Mouse (Mus musculus) thymus, adult 2 months (tissue): ENCODE measurements around the gene Slc6a6. TPM values are rescaled to one million over a fixed set of nuclear protein-coding genes. Genes with fewer than 3 reads are reported as not detected.

ENCODE experiments used
- DNase-seq: peaks from one replicate; pipeline ENCODE4 v3.0.0; 2021
- H3K27ac ChIP-seq: fragments of 200-500 bp; 2 replicates; pipeline ENCODE4 v1.5.1; 2012; ENCODE audit warnings: low read length, control low read depth; ENCODE audit not compliant: control insufficient read depth, insufficient read depth
- H3K27me3 ChIP-seq: fragments of 200-500 bp; 2 replicates; pipeline ENCODE4 v1.6.1; 2012; ENCODE audit warnings: mild to moderate bottlenecking, low read length, moderate library complexity, mixed read lengths; ENCODE audit not compliant: control insufficient read depth, insufficient read depth
- H3K36me3 ChIP-seq: fragments of 200-500 bp; 2 replicates; pipeline ENCODE4 v1.6.1; 2012; ENCODE audit warnings: mild to moderate bottlenecking, low read length, moderate library complexity; ENCODE audit not compliant: control insufficient read depth, insufficient read depth
- H3K4me1 ChIP-seq: fragments of 200-500 bp; replicated peaks from 2 replicates; pipeline ENCODE4 v1.6.1; 2012; ENCODE audit warnings: low read length; ENCODE audit not compliant: control insufficient read depth, insufficient read depth
- H3K4me3 ChIP-seq: fragments of 200-500 bp; 2 replicates; pipeline ENCODE4 v1.5.1; 2012; ENCODE audit warnings: mild to moderate bottlenecking, low read length, control low read depth, moderate library complexity; ENCODE audit not compliant: control insufficient read depth, insufficient read depth
- CTCF ChIP-seq: fragments of 200-500 bp; IDR thresholded peaks from 2 replicates; pipeline ENCODE4 v1.5.1; 2012; ENCODE audit warnings: mild to moderate bottlenecking, control low read depth, low read length, moderate library complexity, borderline replicate concordance; ENCODE audit not compliant: control insufficient read depth, poor library complexity, insufficient read depth; ENCODE audit errors: extremely low read depth
- POLR2A ChIP-seq: fragments of 200-500 bp; IDR thresholded peaks from 2 replicates; pipeline ENCODE4 v1.6.1; 2012; ENCODE audit warnings: mild to moderate bottlenecking, low read length, control low read depth, moderate library complexity; ENCODE audit not compliant: control insufficient read depth, poor library complexity, insufficient read depth; ENCODE audit errors: extremely low read depth
- WGBS: fragments of 180-500 bp; shearing (Covaris S2); methylation state at CpG from one replicate; pipeline ENCODE4 v1.1.7; 2018; 5-methylcytosine and 5-hydroxymethylcytosine counted together
- polyA plus RNA-seq: library from polyadenylated mRNA; depleted of rRNA; stranded (reverse); fragments of >200 nt; gene quantifications from 2 replicates; pipeline ENCODE4 v1.2.3, GENCODE M21; 2012

The Slc6a6 gene
- polyA plus RNA-seq, 1 experiment, result 141 TPM

DNA sequence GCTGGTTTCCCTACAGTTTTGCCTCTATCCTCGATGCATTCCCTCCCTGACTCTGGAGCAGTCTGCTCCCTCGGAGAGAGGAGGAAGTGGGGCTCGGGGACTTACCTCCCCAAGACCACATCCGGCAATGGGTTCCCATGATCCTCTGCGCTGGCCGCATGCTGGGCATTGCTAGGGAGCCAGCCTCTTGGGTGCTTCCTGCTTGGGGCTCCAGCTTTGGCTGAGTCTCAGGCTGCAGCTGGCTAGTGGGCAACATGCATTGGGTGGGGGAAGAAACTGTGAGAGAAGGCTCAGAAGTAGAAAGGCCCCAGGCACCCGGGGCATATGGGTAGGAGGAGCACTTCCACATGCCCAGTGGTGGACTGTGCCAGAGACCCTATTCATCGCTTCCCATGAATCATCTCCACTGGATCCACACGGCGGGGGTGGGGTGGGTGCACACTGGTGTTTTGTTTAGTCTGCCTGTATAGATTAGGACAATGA, 4.7 kb upstream of the Slc6a6 start:
- TF ChIP-seq CTCF (no peak), POLR2A (peak; percentile 89)
- Histone ChIP-seq H3K27ac (peak overlapping the region; percentile 84), H3K36me3 (no peaks in the 10 kb centered on the region), H3K4me3 (peak overlapping the region; percentile 61), H3K4me1 (peaks cover 28% of the 10 kb centered on the region), H3K27me3 (no peaks in the 10 kb centered on the region)
- 16% methylated on average over 10 of the region's 10 CpGs for WGBS
- DNase-seq, result peak; percentile 98

DNA sequence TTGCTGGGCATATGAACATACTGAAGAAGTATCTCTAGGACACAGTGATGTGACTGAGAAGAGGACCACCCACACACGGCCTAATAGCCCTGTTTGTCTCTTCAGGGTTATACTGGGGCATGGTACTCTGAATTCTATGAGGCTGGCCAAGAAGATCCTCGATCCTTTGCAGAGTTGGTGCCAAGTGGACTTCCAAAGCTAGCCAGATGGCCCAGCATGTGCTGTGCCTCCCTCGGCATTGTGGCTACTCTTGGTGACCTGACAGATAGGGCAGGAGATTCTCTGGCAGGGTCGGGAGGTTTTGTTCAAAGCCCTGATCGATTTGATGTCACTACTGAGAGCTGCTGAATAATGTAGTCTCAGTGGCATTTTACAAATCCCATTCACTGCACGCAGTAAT, 4.1 kb upstream of the Slc6a6 start:
- Histone ChIP-seq H3K4me1 (peaks cover 31% of the 10 kb centered on the region), H3K27ac (peak overlapping the region; percentile 83), H3K27me3 (no peaks in the 10 kb centered on the region), H3K36me3 (no peaks in the 10 kb centered on the region), H3K4me3 (no peak overlapping the region)
- DNase-seq, result no peak
- TF ChIP-seq POLR2A (no peak), CTCF (no peak)
- 84% methylated on average over 6 of the region's 6 CpGs for WGBS

GRCm38 (mm10) chr6:91681841-91682240, 2.0 kb upstream of the Slc6a6 start:
- 97% methylated on average over 4 of the region's 4 CpGs for WGBS
- peaks cover 51% of the 10 kb centered on the region for H3K4me1 ChIP-seq
- no peak overlapping the region for H3K4me3 ChIP-seq
- H3K27me3 ChIP-seq, result no peaks in the 10 kb centered on the region
- no peak overlapping the region for H3K27ac ChIP-seq
- DNase-seq, result no peak
- no peaks in the 10 kb centered on the region for H3K36me3 ChIP-seq
- no peak for TF ChIP-seq POLR2A

- Histone ChIP-seq H3K4me3 (no peak overlapping the region), H3K27ac (peak overlapping the region; percentile 87), H3K4me1 (peaks cover 53% of the 10 kb centered on the region), H3K27me3 (no peaks in the 10 kb centered on the region), H3K36me3 (no peaks in the 10 kb centered on the region)
- DNase-seq, result peak; percentile 67
- WGBS, result 12% methylated on average over 3 of the region's 3 CpGs
- no peak for TF ChIP-seq POLR2A
- no peak for TF ChIP-seq CTCF
Observed at GRCm38 (mm10) chr6:91683121-91683520, 732 bp upstream of the Slc6a6 start.

DNA sequence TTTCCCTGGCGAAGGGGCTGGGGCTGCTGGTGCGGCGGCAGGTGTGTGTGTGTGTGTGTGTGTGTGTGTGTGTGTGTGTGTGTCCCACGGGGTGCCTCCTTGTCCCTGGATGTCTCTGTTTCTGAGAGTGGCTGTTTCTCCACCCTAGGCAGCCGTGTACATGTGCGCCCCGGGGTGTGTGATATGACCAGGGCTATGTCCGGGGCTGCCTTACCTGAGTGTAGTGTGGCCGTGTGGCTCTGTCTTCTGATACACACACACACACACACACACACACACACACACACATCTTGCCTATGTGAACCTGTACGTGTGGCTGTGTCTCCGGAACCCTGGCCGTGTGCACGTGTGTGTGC, 599 bp downstream of the Slc6a6 start:
- Histone ChIP-seq H3K36me3 (no peaks in the 10 kb centered on the region), H3K27me3 (no peaks in the 10 kb centered on the region), H3K4me1 (peaks cover 45% of the 10 kb centered on the region), H3K4me3 (peak overlapping the region; percentile 91), H3K27ac (peak overlapping the region; percentile 78)
- TF ChIP-seq CTCF (no peak), POLR2A (no peak)
- no peak for DNase-seq
- 1% methylated on average over 12 of the region's 13 CpGs for WGBS

DNA sequence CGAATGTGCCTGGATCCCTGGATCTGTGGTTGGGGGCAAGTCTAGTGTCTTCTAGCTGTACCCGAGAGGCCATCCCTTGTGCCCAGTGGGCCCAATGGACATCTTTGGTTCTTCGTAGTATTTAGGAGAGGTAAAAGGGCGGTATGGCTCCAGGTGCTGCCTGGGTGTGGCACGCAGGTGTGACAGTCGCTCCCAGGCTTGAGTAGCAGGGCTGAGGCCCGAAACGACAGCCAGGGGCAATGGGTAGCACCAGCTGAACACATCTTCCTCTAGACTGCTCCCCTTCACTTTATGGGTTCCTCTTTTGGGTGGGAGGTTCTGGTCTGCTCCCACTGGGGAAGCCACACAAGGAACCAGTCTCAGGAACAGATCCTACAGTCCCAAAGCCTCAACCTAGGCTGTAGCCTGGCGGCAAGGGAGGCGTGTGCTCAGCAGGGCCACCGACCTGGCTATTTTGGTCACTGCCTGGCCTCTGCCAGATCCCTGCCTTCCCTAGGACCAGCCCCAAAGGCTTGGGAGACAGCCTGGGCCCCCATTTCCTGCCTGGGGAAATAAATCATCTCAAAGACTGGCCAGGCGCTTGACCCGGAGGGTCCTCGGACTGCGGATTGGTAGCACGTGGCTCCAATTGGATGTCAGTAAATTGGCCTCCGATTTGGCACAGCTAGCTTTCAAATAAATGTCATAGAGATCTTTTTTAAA, 1.1 kb downstream of the Slc6a6 start:
- H3K27me3 ChIP-seq, result no peaks in the 10 kb centered on the region
- H3K4me3 ChIP-seq, result peak overlapping the region; percentile 91
- TF ChIP-seq POLR2A (no peak), CTCF (no peak)
- DNase-seq, result no peak
- peaks cover 41% of the 10 kb centered on the region for H3K4me1 ChIP-seq
- peak overlapping the region; percentile 78; the same call in 1 of the 2 replicates for H3K27ac ChIP-seq
- H3K36me3 ChIP-seq, result no peaks in the 10 kb centered on the region
- 7% methylated on average over 17 of the region's 17 CpGs for WGBS

- Histone ChIP-seq H3K27me3 (no peaks in the 10 kb centered on the region), H3K4me3 (peak overlapping the region; percentile 11; the same call in 1 of the 2 replicates), H3K36me3 (no peaks in the 10 kb centered on the region), H3K27ac (no peak overlapping the region), H3K4me1 (peaks cover 39% of the 10 kb centered on the region)
- TF ChIP-seq POLR2A (no peak), CTCF (no peak)
- 23% methylated on average over 2 of the region's 2 CpGs for WGBS
- DNase-seq, result no peak
Observed at GRCm38 (mm10) chr6:91685533-91685883, 1.7 kb downstream of the Slc6a6 start.
